In genomic region chr19:47820832-47821493, GRCm38 (mm10) we compare ENCODE assay signal across 8 mouse cellular contexts. TPM values are rescaled to one million over a fixed set of nuclear protein-coding genes. Genes with fewer than 3 reads are reported as not detected.
DNase-seq lines count a peak whose midpoint lies in the region; ATAC-seq and TF ChIP-seq lines count a peak whose summit lies in the region.
"Had no signal": no experiment of that assay in that cellular context is flagged by ENCODE, and none has a peak within 500 bp of the region (broad histone marks: within the 10 kb centered on the region; RNA-seq: fewer than 3 reads in every experiment).

No protein-coding gene starts in this region.

- H3K9me3 ChIP-seq in forebrain, embryonic 12.5 days: no peaks in the 10 kb centered on the region
- no peaks in the 10 kb centered on the region for H3K9me3 ChIP-seq in hindbrain, postnatal 0 days (ENCODE audit: low read length)
- H3K9me3 ChIP-seq in midbrain, embryonic 10.5 days (replicated peaks): no peaks in the 10 kb centered on the region

- 0 out of 2 replicates have a peak, but pooled peaks cover 16% of the 10 kb centered on the region for H3K27me3 ChIP-seq in forebrain, embryonic 12.5 days
- no peaks in the 10 kb centered on the region for H3K27me3 ChIP-seq in hindbrain, postnatal 0 days (ENCODE audit: insufficient read depth, low read length)
- H3K27me3 ChIP-seq in midbrain, embryonic 10.5 days (ENCODE audit: low read depth, poor library complexity, severe bottlenecking): peaks cover 14% of the 10 kb centered on the region

- no peaks in the 10 kb centered on the region for H3K36me3 ChIP-seq in forebrain, embryonic 12.5 days (replicated peaks)
- no peaks in the 10 kb centered on the region for H3K36me3 ChIP-seq in hindbrain, postnatal 0 days (ENCODE audit: insufficient read depth, low read length)
- no peaks in the 10 kb centered on the region for H3K36me3 ChIP-seq in midbrain, embryonic 10.5 days

- TF ChIP-seq CTCF in brain, embryonic 14.5 days (IDR thresholded peaks at IDR 0.05; ENCODE audit: borderline replicate concordance, extremely low read depth, insufficient read depth, insufficient read length): peak; percentile 85
- TF ChIP-seq CTCF in hindbrain, postnatal 0 days (IDR thresholded peaks at IDR 0.05; ENCODE audit: low read depth): peak; percentile 80
- peak; percentile 72 for TF ChIP-seq CTCF in left cerebral cortex, adult 2 months (IDR thresholded peaks at IDR 0.05)

- WGBS in forebrain, embryonic 12.5 days: 29% methylated on average over 8 of the region's 9 CpGs
- 18% methylated on average over 9 of the region's 9 CpGs for WGBS in hindbrain, postnatal 0 days
- WGBS in midbrain, embryonic 10.5 days: 31% methylated on average over 8 of the region's 9 CpGs

- ATAC-seq in forebrain, embryonic 12.5 days (ENCODE audit: low FRiP score): peak; percentile 46
- ATAC-seq in hindbrain, postnatal 0 days: peak; percentile 68; the same call in 1 of the 2 replicates

- intact Hi-C loops in left cerebral cortex, adult 2 months (cut with DNase I): loop anchor here (1.0 to 2.0 kb wide), 3 partner anchors 162 to 464 kb away; no protein-coding TSS in a partner anchor

- H3K4me3 ChIP-seq in forebrain, embryonic 12.5 days (replicated peaks): no peak overlapping the region
- H3K4me3 ChIP-seq in hindbrain, postnatal 0 days (ENCODE audit: low read length): no peak overlapping the region
- H3K4me3 ChIP-seq in left cerebral cortex, adult 2 months: no peak overlapping the region
- H3K4me3 ChIP-seq in midbrain, embryonic 10.5 days: no peak overlapping the region

- no peak for TF ChIP-seq POLR2A in brain, embryonic 14.5 days (IDR thresholded peaks at IDR 0.05; ENCODE audit: borderline replicate concordance, extremely low read depth, insufficient read depth, insufficient read length, poor library complexity, severe bottlenecking)

- no peak overlapping the region for H3K4me2 ChIP-seq in forebrain, embryonic 12.5 days
- H3K4me2 ChIP-seq in hindbrain, postnatal 0 days (ENCODE audit: low read depth, low read length): no peak overlapping the region

- no peak overlapping the region for H3K9ac ChIP-seq in forebrain, embryonic 12.5 days
- H3K9ac ChIP-seq in hindbrain, postnatal 0 days (replicated peaks; ENCODE audit: low read length): no peak overlapping the region

- H3K4me1 ChIP-seq in forebrain, embryonic 12.5 days: no peaks in the 10 kb centered on the region; the same call in 1 of the 2 replicates
- H3K4me1 ChIP-seq in hindbrain, postnatal 0 days (ENCODE audit: insufficient read depth, low read length): no peaks in the 10 kb centered on the region
- 0 out of 2 replicates have a peak, but pooled peaks cover 6% of the 10 kb centered on the region for H3K4me1 ChIP-seq in midbrain, embryonic 10.5 days

- H3K27ac ChIP-seq in forebrain, embryonic 12.5 days: no peak overlapping the region
- H3K27ac ChIP-seq in hindbrain, postnatal 0 days: no peak overlapping the region
- no peak overlapping the region for H3K27ac ChIP-seq in left cerebral cortex, adult 2 months
- H3K27ac ChIP-seq in midbrain, embryonic 10.5 days (replicated peaks): no peak overlapping the region
- H3K27ac ChIP-seq: macrophage had no signal

- DNase-seq in NIH3T3 (ENCODE audit: low read depth): peak; percentile 92
- peak; percentile 87 for DNase-seq in brain, embryonic 14.5 days (ENCODE audit: low read depth)
- peak; percentile 83 for DNase-seq in hindbrain, postnatal 0 days (ENCODE audit: low spot score)
- peak; percentile 74 to 79 for DNase-seq in left cerebral cortex, adult 2 months (ENCODE audit: extremely low spot score in 1 of 2, low spot score in 2 of 2)
- peak; percentile 67 for DNase-seq in midbrain, embryonic 10.5 days (ENCODE audit: low spot score)
- DNase-seq in right cerebral cortex, postnatal 36 days (ENCODE audit: low spot score in 2 of 2): peak; percentile 49 to 57

RNA-seq across cellular contexts. Expression of gene Gsto1, which starts 33.8 kb away (rescaled TPM):
- 64.8 and 65.6 TPM in 2 replicates for polyA plus RNA-seq in brain, embryonic 14.5 days (2012; rRNA removed)
- 61.8 and 62.7 TPM in 2 replicates for polyA plus RNA-seq in forebrain, embryonic 12.5 days (2016; fragmentation: Nextera tagmentation; extraction: Ambion mirVana)
- total RNA-seq in hindbrain, postnatal 0 days (2014; rRNA removed): 86.9 and 102 TPM in 2 replicates
- polyA plus RNA-seq in hindbrain, postnatal 0 days (2015; fragmentation: Nextera tagmentation; extraction: Ambion mirVana): 136 TPM in 2 replicates
- 10 to 100 TPM; 44.1 to 45.2 TPM for total RNA-seq in left cerebral cortex, adult 2 months (2021)
- 78.1 and 92.2 TPM in 2 replicates for polyA plus RNA-seq in midbrain, embryonic 10.5 days (2016; fragmentation: Nextera tagmentation; extraction: Ambion mirVana)

RNA-seq across cellular contexts. Expression of gene Gsto2, which starts 44.4 kb away (rescaled TPM):
- polyA plus RNA-seq in brain, embryonic 14.5 days (2012; rRNA removed): 0.88 and 1.1 TPM in 2 replicates
- 0.95 and 1.3 TPM in 2 replicates for polyA plus RNA-seq in forebrain, embryonic 12.5 days (2016; fragmentation: Nextera tagmentation; extraction: Ambion mirVana)
- 0.26 and 0.29 TPM in 2 replicates for total RNA-seq in hindbrain, postnatal 0 days (2014; rRNA removed)
- polyA plus RNA-seq in hindbrain, postnatal 0 days (2015; fragmentation: Nextera tagmentation; extraction: Ambion mirVana): 0.89 and 1.6 TPM in 2 replicates
- 1 to 10 TPM; 1.4 to 2.2 TPM for total RNA-seq in left cerebral cortex, adult 2 months (2021)
- 1.4 and 1.6 TPM in 2 replicates for polyA plus RNA-seq in midbrain, embryonic 10.5 days (2016; fragmentation: Nextera tagmentation; extraction: Ambion mirVana)
